Mouse (Mus musculus) liver, postnatal 0 days (tissue): ENCODE results near the gene Gstm3.

ENCODE experiments used
- CTCF ChIP-seq: sonication (generic); IDR thresholded peaks from 2 replicates; pipeline ENCODE4 v1.5.1; 2016; ENCODE audit warnings: antibody characterized with exemption, low read depth
- EP300 ChIP-seq: IDR thresholded peaks from 2 replicates; pipeline ENCODE4 v1.6.1; 2016; ENCODE audit warnings: antibody characterized with exemption, low read depth, mild to moderate bottlenecking

GRCm38 (mm10) chr3:108002021-108002420, 32.9 kb upstream of the Gstm3 start:
- TF ChIP-seq CTCF (no peak), EP300 (no peak)
